Mouse (Mus musculus) ES-E14 (cell line): ENCODE data around the gene Hnf1a.

Experiments
- MAFK ChIP-seq: IDR thresholded peaks from 2 replicates; pipeline ENCODE4 v1.6.1; 2014; ENCODE audit warnings: mild to moderate bottlenecking, low read depth, low read length, inconsistent platforms; ENCODE audit not compliant: insufficient read depth
- ZC3H11A ChIP-seq: IDR thresholded peaks from 2 replicates; pipeline ENCODE4 v1.6.1; 2012; ENCODE audit warnings: low read depth, mild to moderate bottlenecking, inconsistent platforms, low read length, borderline replicate concordance
- ZNF384 ChIP-seq: IDR thresholded peaks from 2 replicates; pipeline ENCODE4 v1.6.1; 2012; ENCODE audit warnings: low read depth, low read length, inconsistent platforms

DNA sequence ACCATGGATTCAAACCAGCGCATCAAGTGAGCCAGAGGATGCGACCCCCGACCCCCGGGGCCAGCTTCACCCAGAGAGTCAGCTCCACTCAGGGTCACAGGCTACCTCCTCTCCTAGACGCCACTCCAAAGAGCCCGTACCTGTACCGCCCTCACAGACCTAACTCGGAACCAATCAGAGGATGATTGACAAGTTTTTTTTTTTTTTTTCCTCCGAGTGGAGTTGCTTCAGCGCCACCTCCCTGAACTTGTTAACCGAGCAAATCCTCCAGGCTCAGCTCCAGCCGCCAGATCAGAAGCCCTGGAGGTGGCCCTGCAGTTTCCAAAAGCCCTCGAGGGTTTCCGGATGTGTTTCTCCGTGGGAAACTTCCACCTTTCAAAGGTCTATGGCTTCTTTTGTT, 11.1 kb upstream of the Hnf1a start:
- TF ChIP-seq ZNF384 (peak; percentile 88), ZC3H11A (no peak), MAFK (no peak)
